Mouse (Mus musculus) v-Abl transformed pro-B cells (cell line): ENCODE data around the gene Dpep2nb.
"Not testable (repeated sequence)": the region's sequence is repeated elsewhere in the genome, so short reads cannot be mapped to it uniquely, and the experiment has no call there.

Experiments used
- in situ Hi-C, 2 experiments: fragments of 400-800 bp; cut with MboI; formaldehyde crosslinking; loops; one replicate each; pipeline ENCODE4 v1.15.1; 2025; ENCODE audit not compliant: unreplicated experiment in 2 of 2

Gene Dpep2nb

DNA sequence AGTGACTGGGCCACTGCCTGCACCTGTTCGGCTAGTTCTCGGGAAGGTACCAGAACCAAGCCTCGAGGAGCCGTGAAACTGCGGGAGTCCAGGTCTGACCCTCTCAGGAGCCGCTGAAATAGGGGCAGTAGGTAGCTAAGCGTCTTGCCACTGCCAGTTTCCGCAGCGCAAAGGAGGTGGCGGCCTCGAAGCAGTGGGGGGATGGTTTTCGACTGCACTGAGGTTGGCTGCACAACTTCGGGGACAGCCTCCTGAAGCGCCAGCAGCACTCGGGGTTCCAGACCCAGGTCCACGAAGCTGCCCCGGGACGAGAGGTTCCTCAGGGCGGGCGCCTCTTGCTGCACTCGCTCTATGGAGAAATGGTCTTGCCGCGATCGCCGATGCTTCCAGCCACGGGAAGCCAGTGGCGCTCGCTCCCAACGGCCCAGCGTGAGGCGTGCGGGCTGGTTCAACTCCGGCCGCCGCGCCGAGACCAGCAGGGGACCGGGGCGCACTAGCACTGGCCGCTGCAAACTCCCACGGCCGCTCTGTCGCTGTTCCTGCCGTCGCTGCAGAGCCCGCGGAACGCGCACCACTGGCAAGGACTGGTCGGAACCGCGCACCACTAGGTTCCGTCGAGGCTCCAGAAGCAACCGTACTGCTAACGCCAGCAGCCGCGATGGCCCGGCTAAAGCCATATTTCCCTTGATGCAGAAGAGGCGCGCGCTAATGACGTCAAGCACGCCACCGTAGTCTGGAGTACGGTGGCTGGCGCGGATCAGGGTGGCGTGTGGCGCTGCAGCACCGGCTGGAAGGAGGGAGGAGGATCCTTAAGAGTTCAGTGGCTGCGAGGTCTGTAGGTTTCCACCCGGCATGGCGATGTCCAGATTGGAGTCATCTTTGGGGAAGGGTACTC is 5.2 kb upstream of the Dpep2nb start:
- in situ Hi-C loops, result no loop called here

DNA sequence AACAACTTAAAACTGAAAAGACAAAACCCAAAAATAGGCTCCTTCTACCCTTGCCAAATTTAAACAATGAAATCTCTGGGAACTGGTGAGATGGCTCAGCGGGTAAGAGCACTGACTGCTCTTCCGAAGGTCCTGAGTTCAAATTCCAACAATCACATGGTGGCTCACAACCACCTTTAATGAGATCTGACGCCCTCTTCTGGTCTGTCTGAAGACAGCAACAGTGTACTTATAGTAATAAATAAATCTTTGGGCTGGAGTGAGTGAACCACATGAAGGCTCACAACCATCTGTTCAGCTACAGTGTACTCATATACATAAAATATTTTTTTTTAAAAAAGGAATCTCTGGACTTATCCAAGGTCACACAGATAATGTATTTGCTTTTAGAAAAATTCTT is 2.1 kb upstream of the Dpep2nb start:
- in situ Hi-C loops, result not testable (repeated sequence)

DNA sequence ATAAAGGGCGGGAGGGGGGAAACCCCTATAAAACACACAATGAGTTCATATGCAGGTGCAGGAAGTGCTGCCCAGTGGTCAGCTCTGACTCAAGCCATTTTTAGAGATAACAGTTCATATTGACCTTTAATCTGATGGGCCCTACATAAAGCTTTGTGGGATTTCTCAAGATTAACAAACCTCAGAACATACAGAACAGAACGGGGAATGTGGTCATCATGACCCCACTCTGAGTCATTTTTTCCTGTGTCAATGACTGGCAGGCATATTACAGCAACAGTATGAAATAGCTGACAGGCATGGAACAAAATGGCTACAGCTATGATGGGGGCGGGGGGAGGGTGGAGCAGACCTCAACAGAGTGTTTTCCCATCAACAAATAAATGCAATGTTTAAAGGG is 1.4 kb upstream of the Dpep2nb start:
- in situ Hi-C loops, result no loop called here

DNA sequence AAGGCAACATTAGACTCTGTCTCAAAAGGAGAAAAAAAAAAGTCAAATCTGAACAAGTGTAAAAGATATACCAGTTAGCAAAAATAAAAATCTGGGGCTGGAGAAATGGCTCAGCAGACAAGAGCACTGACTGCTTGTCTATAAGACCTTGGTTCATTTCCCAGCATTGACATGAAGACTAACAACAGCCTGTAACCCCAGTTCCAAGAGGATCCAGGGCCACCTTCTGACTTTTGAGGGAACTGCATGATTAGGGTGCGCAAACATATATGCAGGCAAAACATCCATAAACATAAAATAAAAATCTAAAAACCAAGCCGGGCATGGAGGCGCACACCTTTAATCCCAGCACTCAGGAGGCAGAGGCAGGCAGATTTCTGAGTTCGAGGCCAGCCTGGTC is 638 bp upstream of the Dpep2nb start:
- in situ Hi-C loops, result no loop called here

DNA sequence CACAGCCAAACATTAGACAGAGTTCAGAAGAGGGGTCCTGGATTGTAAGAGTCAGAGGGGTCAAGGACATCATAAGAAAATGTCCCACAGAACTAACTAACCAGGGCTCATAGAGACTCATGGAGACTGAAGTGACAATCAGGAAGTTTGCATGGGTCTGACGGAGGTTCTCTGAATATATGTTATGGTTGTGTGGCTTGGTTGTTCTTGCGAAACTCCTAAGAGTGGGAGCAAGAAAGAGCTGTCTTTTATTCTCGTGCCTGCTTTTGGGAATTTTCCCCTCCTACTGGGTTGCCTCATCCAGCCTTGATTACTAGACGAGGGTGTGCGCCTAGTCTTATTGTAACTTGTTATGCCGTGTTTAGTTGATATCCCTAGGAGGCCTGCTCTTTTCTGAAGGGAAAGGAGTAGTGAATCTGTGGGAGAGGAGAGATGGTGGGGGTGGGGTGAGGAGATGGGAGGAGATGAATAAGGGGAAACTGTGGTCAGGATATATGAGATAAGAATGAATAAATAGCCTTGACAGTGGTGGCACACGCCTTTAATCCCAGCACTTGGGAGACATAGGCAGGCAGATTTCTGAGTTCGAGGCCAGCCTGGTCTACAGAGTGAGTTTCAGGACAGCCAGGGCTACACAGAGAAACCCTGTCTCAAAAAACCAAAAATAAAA is 1.1 kb downstream of the Dpep2nb start:
- in situ Hi-C loops, result no loop called here

DNA sequence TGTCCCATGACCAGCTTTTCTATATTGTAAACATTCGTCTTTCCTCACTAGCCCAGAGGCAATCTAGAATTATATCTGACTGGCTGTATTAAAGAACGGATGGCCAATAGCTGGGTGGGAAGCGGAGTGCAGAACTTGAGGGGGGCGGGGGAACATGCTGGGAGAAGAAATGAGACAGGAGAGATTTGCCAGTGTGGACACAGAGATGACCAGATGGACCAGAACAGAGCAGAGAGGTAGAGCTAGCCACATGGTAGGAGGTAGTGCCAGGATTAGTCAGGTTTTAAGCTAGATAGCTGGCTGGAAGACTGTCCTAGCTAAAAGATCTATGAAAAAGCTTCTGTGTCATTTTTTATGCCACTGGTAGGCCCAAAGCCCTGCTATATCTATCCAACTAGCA is 3.9 kb downstream of the Dpep2nb start:
- in situ Hi-C loops, result no loop called here

DNA sequence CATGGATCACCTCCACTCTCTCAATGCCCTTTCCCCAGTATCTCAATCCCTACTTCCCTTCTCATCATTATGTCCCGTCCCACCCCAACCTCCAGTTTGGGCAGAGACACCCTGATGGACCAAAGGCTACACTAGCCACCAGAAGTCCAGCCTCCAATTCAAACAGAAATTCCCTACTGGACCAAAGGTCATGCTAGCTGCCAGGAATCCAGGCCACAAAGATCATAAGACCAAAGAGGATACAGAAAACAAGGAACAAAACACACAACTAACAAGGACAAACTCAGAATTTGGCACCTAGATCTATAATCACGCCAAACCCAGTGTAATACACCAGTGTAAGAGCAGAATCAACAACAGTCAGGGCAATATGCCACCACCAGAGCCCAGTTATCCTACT is 6.8 kb downstream of the Dpep2nb start:
- in situ Hi-C loops, result loop anchor here in 1 of 2 experiments (25.0 kb wide), 1 partner anchor 413 kb away; the partner anchor contains the start of gene Zfp90

DNA sequence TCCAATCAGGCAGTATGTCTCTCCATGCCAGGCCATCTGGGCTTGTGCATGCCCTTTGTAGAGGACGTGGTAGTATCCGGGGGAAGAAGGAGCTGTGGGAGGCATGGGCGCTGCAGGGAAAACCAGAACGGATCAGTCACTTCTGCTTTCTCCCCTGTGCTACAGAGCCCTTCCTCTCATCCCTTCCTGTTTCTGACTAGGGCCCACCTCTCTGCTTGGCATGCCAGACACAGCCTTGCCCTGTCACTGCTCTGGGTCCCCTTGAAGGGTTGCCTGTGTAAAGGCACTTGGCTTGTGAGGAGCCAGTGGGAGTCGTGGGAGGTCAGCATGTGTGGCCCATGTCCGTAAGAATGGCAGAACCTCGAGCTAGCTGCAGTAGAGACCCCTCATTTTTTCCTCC is 9.4 kb downstream of the Dpep2nb start:
- in situ Hi-C loops, result loop anchor here in 1 of 2 experiments (25.0 kb wide), 1 partner anchor 416 kb away; the partner anchor contains the start of gene Zfp90

DNA sequence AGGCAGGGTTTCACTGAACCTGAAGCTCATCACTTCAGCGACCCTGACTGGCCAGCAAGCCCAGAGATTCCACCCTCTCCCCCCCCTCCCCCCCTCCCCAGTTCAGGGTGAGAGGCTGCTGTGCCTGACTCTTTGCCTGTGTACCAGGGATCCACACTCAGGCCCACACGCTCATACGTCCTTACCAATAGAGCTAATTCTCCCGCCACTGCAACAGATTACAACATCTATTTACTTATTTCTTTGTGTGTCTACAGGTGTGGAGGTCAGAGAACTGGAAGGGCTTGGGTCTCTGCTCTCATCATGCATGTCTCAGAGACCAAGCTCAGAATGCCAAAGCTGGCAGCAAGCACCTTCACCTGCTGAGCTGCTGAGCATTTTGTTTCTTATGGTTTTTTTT is 12.5 kb downstream of the Dpep2nb start:
- in situ Hi-C loops, result loop anchor here in 1 of 2 experiments (5.0 to 25.0 kb wide), 4 partner anchors 34 to 419 kb away; partner anchors contain the start of gene Zfp90

DNA sequence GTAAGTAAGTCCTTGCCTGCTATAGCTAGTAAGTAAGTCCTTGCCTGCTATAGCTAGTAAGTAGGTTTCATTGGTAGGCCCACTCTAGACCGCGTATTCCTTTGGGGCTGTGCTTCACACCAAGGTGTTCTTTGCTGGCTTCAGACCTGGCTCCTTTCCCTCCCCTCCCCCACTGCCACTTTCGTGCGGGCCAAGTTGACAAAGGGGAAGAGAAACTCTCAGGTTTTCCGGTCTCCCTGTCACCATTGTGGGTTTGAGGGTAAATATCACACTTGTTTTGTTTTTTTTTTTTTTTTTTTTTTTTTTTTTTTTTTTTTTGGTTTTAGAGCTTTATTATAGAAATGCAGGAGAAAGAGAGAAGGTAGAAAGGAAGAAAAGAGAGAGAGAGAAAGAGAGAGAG is 13.3 kb downstream of the Dpep2nb start:
- in situ Hi-C loops, result loop anchor here in 1 of 2 experiments (5.0 to 25.0 kb wide), 4 partner anchors 35 to 420 kb away; partner anchors contain the start of gene Zfp90

DNA sequence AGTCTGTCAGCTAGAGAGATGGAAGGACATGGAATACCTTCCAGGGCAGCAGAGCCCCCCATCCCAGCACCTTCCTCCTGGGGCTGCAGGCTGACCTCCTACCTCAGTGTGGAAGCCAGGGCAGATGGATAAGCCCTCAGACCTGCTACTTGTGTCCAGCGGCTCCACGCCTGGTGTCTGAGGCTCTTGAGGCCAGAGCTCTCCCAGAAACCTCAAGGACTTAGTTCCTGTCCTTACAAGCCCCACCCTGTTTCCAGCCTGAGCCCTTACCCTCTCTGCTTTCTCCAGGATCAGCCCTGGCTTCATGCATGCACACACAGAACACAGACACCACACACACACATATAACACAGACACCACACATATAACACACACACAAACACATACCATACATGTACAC is 14.2 kb downstream of the Dpep2nb start:
- in situ Hi-C loops, result loop anchor here in 1 of 2 experiments (5.0 to 25.0 kb wide), 4 partner anchors 36 to 421 kb away; partner anchors contain the start of gene Zfp90

DNA sequence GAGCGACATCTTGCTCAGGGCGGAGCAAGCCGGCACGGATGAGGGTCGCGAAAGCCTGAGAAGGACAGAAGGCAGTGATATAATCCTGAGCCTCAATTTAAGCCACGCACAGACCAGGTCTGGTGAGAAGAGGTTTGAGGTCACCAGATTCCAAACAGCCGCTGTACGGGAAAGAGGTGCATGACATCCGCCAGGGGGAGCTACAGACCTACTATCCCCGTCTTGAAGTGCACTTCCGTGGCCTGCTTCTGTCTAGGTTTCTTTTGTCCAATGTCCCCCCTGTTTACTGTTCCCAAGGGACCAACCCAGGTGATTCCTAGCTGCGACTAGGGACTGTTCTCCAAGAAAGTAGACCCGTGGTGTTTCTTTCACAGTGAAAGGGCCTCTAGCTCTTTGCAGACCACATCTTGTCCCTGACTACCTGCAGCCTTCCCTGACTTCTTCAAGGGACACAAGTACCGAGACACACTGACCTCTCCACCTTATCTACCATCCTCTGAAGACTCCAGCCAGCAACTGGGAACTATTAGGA is 14.9 kb downstream of the Dpep2nb start, which contains the start of gene Dus2:
Gene Dus2, plus strand, starts transcription at position 482 of the 532 bp plus-strand sequence.
- in situ Hi-C loops, result loop anchor here in 1 of 2 experiments (5.0 to 25.0 kb wide), 4 partner anchors 36 to 421 kb away; partner anchors contain the start of gene Zfp90

DNA sequence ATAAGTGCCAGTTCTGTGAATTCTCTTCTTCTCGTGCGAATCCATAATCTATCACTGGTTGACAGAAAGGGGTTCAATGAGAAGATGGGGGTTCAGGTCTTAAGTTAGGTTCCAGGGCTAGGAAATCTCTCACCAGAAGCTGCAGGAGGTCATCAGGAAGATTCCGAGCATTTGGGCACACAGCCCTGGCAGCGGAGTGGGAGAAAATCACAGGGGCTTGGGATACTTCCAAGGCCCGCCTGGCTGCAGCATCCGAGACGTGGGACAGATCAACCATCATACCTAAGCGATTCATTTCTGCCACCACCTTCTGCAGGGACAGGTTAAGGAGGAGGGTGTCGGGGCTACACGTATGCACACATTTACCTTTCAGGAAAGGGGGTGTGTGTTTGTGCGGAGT is 17.2 kb downstream of the Dpep2nb start:
- in situ Hi-C loops, result loop anchor here (5.0 to 25.0 kb wide), 3 partner anchors 34 to 424 kb away; partner anchors contain the start of gene Zfp90 (in 1 of the 2)

DNA sequence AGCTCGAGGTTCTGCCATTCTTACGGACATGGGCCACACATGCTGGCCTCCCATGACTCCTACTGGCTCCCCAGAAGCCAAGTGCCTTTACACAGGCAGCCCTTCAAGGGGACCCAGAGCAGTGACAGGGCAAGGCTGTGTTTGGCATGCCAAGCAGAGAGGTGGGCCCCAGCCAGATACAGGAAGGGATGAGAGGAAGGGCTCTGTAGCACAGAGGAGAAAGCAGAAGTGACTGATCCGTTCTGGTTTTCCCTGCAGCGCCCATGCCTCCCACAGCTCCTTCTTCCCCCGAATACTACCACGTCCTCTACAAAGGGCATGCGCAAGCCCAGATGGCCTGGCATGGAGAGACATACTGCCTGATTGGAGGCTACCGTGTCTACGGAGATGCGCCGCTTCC is 22.4 kb downstream of the Dpep2nb start:
- in situ Hi-C loops, result loop anchor here in 1 of 2 experiments (5.0 to 25.0 kb wide), 2 partner anchors 41 to 429 kb away; partner anchors contain the start of genes Lcat and Zfp90

DNA sequence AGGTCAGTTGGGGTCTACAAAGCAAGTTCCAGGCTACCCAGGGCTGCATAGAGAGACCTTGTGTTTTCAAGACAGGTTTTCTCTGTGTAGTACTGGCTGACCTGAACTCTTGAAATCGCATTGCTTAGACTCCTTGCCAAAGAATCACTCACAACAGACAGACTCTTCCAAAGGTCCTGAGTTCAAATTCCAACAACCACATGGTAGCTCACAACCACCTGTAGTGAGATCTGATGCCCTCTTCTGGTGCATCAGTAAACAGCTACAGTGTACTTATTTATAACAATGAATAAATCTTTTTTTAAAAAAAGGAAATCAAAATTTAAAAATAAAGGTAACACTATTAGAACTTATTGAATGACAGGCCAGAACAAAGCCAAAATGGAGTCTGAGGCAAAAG is 24.6 kb downstream of the Dpep2nb start:
- in situ Hi-C loops, result loop anchor here in 1 of 2 experiments (5.0 to 25.0 kb wide), 2 partner anchors 39 to 431 kb away; partner anchors contain the start of genes Lcat and Zfp90

DNA sequence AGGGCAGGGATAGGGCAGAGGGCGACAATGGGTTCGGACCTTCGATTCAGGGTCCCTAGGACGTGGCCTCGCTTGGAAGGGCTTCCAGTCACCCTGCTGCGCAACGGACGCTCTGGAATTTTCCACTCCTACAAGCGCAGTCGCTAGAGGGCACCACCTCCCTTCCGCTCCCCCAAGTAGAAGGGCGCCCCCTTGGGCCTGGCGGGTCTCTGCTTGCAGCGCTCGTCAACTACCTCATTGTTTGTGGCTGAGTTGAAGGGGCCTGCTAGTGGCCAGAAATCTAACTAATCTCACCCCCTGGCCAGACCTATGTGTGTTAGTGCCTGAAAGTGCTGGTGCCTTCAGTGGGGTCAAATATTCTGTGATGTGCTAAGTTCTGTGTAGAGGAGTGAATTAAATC is 26.4 kb downstream of the Dpep2nb start, which contains the start of gene Dpep3:
Gene Dpep3, minus strand, starts transcription at position 105 of the 400 bp plus-strand sequence.
- in situ Hi-C loops, result loop anchor here (5.0 to 25.0 kb wide), 2 partner anchors 37 to 433 kb away; partner anchors contain the start of genes Lcat (in 1 of the 2) and Zfp90 (in 1 of the 2)

DNA sequence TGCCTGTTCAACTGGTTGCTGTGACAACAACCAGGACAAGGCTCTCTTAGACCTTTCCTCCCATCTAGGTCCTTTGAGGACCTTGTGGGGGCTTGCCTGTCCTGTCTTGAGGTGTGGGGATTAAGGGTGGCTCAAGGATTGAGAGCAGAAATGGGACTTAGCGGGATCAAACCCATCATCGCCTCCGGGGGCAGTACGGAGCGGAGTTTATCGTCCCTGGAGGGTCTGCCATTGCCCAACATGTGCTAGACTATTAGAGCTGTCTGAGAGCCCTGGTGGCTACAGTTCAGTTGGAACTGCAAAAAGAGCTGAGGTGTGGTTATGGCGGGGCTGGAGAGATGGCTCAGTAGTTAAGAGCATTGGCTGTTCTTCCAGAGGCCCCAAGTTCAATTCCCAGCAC is 30.4 kb downstream of the Dpep2nb start:
- in situ Hi-C loops, result loop anchor here (5.0 to 25.0 kb wide), 2 partner anchors 33 to 437 kb away; partner anchors contain the start of genes Lcat (in 1 of the 2) and Zfp90 (in 1 of the 2)

DNA sequence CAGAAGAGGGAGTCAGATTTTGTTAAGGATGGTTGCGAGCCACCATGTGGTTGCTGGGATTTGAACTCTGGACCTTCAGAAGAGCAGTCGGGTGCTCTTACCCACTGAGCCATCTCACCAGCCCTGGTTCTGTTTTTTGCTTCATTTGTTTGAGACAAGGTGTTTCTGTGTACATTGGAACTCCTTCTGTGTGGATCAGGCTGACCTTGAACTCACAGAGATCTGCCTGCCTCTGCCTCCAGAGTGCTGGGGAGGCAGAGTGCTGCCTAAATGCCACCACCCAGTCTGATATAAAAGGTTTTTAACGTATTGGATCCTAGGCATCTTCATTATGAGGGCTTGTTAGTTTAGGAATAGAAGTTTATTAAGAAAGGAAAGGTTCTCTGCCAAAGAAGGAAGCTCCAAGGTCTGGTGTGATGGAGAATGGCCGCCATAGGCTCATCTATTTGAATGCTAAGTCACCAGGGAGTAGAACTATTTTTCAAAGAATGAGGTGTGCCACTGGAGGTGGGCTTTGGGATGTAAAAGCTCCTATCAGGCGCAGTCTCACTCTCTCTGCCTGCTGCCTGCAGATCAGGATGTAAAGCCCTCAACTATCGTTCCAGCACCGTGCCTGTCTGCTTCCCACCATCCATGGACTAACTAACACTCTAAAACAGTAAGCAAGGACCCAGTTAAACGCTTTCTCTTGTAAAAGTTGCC is 34.6 kb downstream of the Dpep2nb start:
- in situ Hi-C loops, result loop anchor here (25.0 kb wide), 2 partner anchors 416 to 691 kb away; no protein-coding TSS in a partner anchor

DNA sequence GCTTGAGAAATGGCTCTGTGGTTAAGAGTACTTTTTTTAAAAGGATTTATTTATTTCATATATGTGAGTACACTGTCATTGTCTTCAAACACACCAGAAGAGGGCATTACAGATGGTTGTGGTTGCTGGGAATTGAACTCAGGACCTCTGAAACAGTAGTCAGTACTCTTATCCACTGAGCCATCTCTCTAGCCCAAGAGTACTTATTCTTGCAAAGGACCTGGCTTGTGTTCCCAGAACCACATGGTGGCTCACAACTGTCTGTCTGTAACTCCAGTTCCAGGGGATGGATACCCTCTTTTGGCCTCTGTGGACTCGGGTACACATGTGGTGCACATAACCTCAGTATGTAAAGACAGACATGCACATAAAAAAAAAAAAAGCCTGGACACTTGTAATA is 36.4 kb downstream of the Dpep2nb start:
- in situ Hi-C loops, result loop anchor here (25.0 kb wide), 2 partner anchors 418 to 693 kb away; no protein-coding TSS in a partner anchor
